Mouse (Mus musculus): Measurements from ENCODE around the gene Slc16a7.

Gene Slc16a7

DNA sequence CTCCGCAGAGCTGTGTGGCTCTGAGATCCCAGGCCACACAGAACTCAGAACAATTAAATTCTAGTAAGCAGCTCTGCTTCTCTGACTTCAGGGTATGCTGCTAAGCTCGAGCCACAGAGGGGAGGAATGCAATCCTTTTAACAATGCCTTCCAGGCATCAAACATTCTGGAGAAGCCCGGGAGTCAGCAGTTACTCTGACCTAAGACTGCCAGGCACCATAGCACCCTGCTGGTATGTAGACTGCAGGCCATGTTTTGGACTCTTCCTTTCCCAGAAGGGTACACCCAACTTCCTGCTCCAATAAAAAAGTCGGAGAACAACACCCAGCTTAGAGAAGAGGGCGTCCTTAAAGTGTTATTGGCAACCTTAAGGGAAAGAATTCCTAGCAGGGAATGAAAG lies 205.1 kb downstream of the Slc16a7 start:
- no peak for DNase-seq (ENCODE audit: low spot score)

DNA sequence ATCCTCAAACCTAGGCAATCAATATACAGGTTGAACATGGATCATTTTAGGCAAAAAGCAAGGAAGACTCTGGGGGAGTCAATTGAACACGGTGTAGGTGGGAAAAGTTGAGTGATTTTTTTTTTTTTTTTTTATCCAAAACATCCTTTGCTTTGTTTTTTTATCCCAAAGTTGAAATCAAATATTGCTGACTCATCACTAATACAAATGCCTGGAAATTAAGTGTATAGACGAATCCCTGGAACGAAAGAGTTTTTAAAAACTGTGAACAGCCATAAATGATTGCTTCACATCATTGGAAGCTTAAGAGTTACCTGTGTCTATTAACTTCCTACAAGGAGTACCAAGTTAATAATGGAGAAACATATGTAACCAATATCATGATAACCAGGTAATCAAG lies 206.7 kb downstream of the Slc16a7 start:
- no peak for DNase-seq (ENCODE audit: low spot score)

DNA sequence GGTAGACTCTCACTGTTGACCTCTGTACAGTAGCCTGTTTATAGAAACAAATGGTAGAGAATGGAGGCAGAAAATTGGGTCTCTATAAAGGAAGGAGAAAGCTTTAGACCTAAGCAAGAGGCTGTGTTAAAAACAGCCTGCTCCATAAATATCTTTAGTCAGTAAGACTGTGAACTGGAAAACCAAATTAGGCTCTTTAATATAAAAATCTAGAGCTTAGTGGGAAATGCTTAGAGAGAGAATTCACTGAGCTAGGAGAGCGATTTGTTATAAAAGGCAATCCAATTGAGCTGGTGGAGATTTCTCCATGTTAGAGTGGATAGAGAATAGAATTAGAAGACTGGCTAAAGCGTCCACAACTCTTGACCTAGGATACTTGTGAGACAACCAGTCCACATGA lies 211.5 kb downstream of the Slc16a7 start:
- DNase-seq (ENCODE audit: low spot score): no peak

DNA sequence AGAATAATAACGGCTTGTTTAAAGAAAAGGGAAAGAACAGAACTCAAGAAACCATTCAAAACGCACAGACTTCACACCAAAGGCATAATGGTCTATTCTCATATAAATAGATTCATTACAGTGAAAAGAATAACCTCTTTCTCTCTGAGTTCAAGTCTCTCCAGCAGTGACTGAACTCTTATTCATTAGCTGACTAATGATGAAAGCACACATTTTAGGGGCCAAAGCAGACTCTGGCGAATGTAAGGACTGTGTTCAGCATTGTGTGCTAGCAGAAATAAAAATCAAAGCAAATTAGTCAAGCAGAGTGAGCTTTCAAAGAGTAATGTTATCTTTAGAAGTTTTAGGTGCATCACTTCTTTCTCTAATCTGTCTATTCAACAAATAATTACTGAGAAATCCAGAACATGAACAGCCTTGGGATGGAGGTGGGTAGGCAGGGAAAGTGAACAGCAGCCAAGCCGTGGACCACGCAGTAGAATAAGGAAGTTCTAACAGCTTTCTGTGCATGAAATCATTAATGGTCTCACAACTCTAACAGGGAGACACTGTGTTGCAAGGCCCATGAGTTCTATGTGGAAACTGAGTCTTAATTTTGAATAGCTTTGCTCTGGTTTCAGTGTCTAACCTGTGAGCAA lies 214.1 kb downstream of the Slc16a7 start:
- no peak for DNase-seq (ENCODE audit: low spot score)

DNA sequence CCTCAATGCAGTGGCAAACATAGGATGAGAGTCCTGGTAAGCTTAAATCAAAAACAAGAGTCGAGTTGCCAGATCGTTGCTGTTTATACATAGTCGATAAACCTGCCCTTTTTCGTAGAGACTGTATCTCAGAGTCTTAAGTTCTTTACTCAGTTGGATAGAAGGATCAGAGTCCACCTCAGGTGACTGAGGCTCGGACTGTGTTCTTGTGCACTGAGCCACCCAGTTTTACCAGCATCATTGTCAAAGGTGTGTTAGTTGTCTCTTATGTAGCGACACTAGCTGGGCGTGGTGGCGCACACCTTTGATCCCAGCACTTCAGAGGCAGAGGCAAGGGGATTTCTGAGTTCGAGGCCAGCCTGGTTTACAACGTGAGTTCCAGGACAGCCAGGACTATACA lies 217.6 kb downstream of the Slc16a7 start:
- no peak for DNase-seq (ENCODE audit: low spot score)

DNA sequence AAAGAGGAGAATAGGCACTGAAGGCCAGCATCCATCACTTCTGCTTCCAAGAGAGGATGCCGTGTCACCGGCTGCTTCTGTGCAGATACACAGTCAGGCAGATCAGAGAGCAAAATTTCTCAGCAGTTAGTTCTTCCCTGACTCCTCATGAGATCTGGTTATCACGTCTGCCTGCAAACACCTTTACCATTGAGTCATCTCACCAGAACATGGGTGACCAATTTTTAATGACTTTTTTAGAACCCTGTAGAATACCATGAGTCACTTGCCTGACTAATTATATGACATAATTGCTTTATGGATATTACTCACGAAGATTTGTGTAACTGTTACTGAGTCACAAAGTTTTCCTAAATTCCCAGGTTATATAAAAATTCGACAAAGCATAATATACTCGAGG lies 218.1 kb downstream of the Slc16a7 start:
- DNase-seq (ENCODE audit: low spot score): no peak
